Mouse (Mus musculus) spleen, adult 2 months (tissue): Measurements from ENCODE around the gene Csnk2a1.

ENCODE experiments used
- CTCF ChIP-seq: fragments of 200-500 bp; IDR thresholded peaks from 2 replicates; pipeline ENCODE4 v1.5.1; 2011; ENCODE audit warnings: mild to moderate bottlenecking, inconsistent platforms; ENCODE audit not compliant: insufficient read depth, insufficient read length, insufficient replicate concordance; ENCODE audit errors: extremely low read depth
- POLR2A ChIP-seq: fragments of 200-500 bp; IDR thresholded peaks from 2 replicates; pipeline ENCODE4 v1.6.1; 2011; ENCODE audit warnings: low read depth, low read length, inconsistent platforms

GRCm38 (mm10) chr2:152288046-152288445, 61.4 kb downstream of the Csnk2a1 start:
- no peak for TF ChIP-seq CTCF
- no peak for TF ChIP-seq POLR2A
